Mouse (Mus musculus): Measurements from ENCODE around the gene Son.

Son gene

GRCm38 (mm10) chr16:91688023-91688618 is 40.8 kb downstream of the Son start:
- DNase-seq (ENCODE audit: low read depth), result peak; percentile 31

- peak; percentile 90 for DNase-seq (ENCODE audit: low read depth)
Observed at GRCm38 (mm10) chr16:91688619-91689334, 41.5 kb downstream of the Son start, which contains the start of gene Donson. Donson (minus strand) TSS chr16:91688770.

GRCm38 (mm10) chr16:91689791-91690190 is 42.5 kb downstream of the Son start:
- DNase-seq (ENCODE audit: low read depth), result peak; percentile 70

- peak; percentile 83 for DNase-seq (ENCODE audit: low read depth)
Observed at GRCm38 (mm10) chr16:91694455-91695084, 47.3 kb downstream of the Son start.

GRCm38 (mm10) chr16:91695108-91695755 is 47.9 kb downstream of the Son start:
- DNase-seq (ENCODE audit: low read depth), result peak; percentile 51

- DNase-seq (ENCODE audit: low read depth), result no peak
Observed at GRCm38 (mm10) chr16:91698995-91699394, 51.7 kb downstream of the Son start.

GRCm38 (mm10) chr16:91701908-91702307 is 54.6 kb downstream of the Son start:
- DNase-seq (ENCODE audit: low read depth), result no peak

GRCm38 (mm10) chr16:91702771-91703188 is 55.5 kb downstream of the Son start:
- no peak for DNase-seq (ENCODE audit: low read depth)

- DNase-seq (ENCODE audit: low read depth), result no peak
Observed at GRCm38 (mm10) chr16:91704603-91705340, 57.5 kb downstream of the Son start.

GRCm38 (mm10) chr16:91710241-91710640 is 62.9 kb downstream of the Son start:
- DNase-seq (ENCODE audit: low read depth), result peak; percentile 73

- DNase-seq (ENCODE audit: low read depth), result no peak
Observed at GRCm38 (mm10) chr16:91716927-91717349, 69.6 kb downstream of the Son start.

- no peak for DNase-seq (ENCODE audit: low read depth)
Observed at GRCm38 (mm10) chr16:91717399-91717798, 70.1 kb downstream of the Son start.

- DNase-seq (ENCODE audit: low read depth), result peak; percentile 81
Observed at GRCm38 (mm10) chr16:91724247-91724646, 76.9 kb downstream of the Son start.

- DNase-seq (ENCODE audit: low read depth), result peak; percentile 90
Observed at GRCm38 (mm10) chr16:91727433-91727832, 80.1 kb downstream of the Son start.

- peak; percentile 100 for DNase-seq (ENCODE audit: low read depth)
Observed at GRCm38 (mm10) chr16:91728123-91729065, 81.1 kb downstream of the Son start, which contains the start of gene Cryzl1. Cryzl1 (minus strand) TSS chr16:91728975.

Data from 416B (cell line).